Mouse (Mus musculus): ENCODE results near the gene Ceacam5. TPM values are rescaled to one million over a fixed set of nuclear protein-coding genes. Genes with fewer than 3 reads are reported as not detected.

The Ceacam5 gene
- not detected in 2 replicates for polyA plus RNA-seq (2016; fragmentation: Nextera tagmentation; extraction: Ambion mirVana)

GRCm38 (mm10) chr7:17712938-17713337 is at the start of gene Ceacam5:
Gene Ceacam5 (plus strand): TSS chr7:17713238.
- 64% methylated on average over 1 of the region's 1 CpGs for WGBS
- Histone ChIP-seq H3K27ac (replicated peaks) (no peak within 1 kb of the TSS), H3K27me3 (replicated peaks; ENCODE audit: low read depth, poor library complexity, severe bottlenecking) (no peaks in the 10 kb centered on the region), H3K9me3 (peaks cover 81% of the 10 kb centered on the region), H3K36me3 (replicated peaks) (no peaks in the 10 kb centered on the region), H3K4me3 (no peak within 1 kb of the TSS), H3K4me1 (no peaks in the 10 kb centered on the region)
- DNase-seq (ENCODE audit: low spot score) = no peak

Other genes starting within 250 kb of the Ceacam5 start
- not detected in 2 replicates for gene Ceacam14, start 99.4 kb downstream of the Ceacam5 start, polyA plus RNA-seq (2016; fragmentation: Nextera tagmentation; extraction: Ambion mirVana)
- not detected in 2 replicates for gene Gm5155, start 158.5 kb downstream of the Ceacam5 start, polyA plus RNA-seq (2016; fragmentation: Nextera tagmentation; extraction: Ambion mirVana)